Mouse (Mus musculus): ENCODE results near the gene Snurf. TPM values are rescaled to one million over a fixed set of nuclear protein-coding genes. Genes with fewer than 3 reads are reported as not detected.

Gene Snurf
- polyA plus RNA-seq, 1 experiment = not detected

DNA sequence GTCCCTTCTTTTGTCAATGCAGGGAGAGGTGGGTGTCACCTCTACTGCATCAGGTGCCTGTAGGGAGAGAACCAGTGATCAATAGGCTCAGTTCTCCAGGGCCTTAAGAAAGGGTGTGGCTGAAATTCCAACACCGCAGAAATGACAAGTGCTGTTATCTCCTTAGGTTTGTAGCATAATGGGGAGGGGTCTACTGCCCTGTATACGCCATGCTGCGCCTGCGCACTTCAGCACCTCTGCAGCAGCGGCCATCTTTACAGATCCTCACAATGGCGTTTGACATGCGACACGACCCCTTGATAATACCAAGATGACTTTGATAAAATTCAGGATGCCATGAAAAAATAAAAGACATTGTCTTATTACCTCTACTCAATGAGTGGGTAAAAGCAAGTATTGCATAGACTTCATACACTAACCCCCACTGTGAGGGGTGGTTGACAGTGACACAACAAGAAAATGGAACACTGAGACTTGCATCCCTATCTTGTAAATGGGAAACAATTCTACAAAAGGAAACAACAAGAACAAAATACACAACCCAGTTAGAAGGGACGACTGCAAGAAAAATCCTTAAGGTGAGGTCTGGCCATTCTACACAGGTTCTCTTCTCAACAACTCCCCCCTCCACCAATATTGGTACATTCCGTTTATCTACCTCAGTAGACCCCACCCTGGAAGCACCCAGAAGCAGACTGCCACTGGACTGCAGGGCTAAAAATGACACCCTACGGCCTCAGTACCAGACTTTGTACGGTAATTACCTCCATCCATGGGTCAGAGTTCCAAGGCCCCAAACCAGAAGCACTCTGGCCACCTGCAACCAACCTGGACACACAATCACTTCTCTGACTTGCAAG, 1.6 kb downstream of the Snurf start:
- no peak overlapping the region for H3K27ac ChIP-seq (ENCODE audit: control insufficient read depth, insufficient read depth, low read length)
- H3K4me1 ChIP-seq (replicated peaks; ENCODE audit: control insufficient read depth, insufficient read depth, low read length) = no peaks in the 10 kb centered on the region
- H3K27me3 ChIP-seq (ENCODE audit: control insufficient read depth, insufficient read depth, low read length) = no peaks in the 10 kb centered on the region
- whole genome bisulfite sequencing = 92% methylated on average over 12 of the region's 12 CpGs
- no peak for DNase-seq
- H3K4me3 ChIP-seq (ENCODE audit: control insufficient read depth, insufficient read depth, low read length) = no peak overlapping the region
- H3K36me3 ChIP-seq (ENCODE audit: control insufficient read depth, insufficient read depth, low read length) = no peaks in the 10 kb centered on the region
- TF ChIP-seq POLR2A (IDR thresholded peaks at IDR 0.05; ENCODE audit: control insufficient read depth, extremely low read depth, insufficient read depth, low read length, poor library complexity) = no peak
- no peak for TF ChIP-seq CTCF (IDR thresholded peaks at IDR 0.05; ENCODE audit: borderline replicate concordance, control insufficient read depth, extremely low read depth, insufficient read depth, low read length, poor library complexity)

DNA sequence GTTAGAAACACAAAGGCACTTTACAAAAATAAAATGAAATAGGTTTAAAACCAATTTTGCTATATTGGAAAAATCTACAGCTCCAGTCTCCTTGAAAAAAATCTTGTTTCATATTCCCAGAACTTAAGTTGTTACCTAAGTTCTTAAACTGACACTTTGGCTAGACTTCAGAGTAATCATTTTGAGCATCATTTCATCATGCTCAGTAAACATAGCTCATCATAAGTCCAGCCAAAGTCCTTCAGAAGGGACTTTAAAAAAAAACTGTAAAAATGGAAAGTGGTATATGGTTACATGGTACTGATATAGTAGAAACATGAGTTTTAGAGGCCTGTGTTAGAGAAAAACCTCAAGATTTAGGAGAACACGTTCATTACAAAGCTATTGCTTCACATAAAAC, 26.2 kb downstream of the Snurf start:
- Histone ChIP-seq H3K4me3 (ENCODE audit: control insufficient read depth, insufficient read depth, low read length) (no peak overlapping the region), H3K36me3 (ENCODE audit: control insufficient read depth, insufficient read depth, low read length) (no peaks in the 10 kb centered on the region), H3K27ac (ENCODE audit: control insufficient read depth, insufficient read depth, low read length) (no peak overlapping the region), H3K27me3 (ENCODE audit: control insufficient read depth, insufficient read depth, low read length) (no peaks in the 10 kb centered on the region), H3K4me1 (replicated peaks; ENCODE audit: control insufficient read depth, insufficient read depth, low read length) (no peaks in the 10 kb centered on the region)
- WGBS = 59% methylated on average over 1 of the region's 1 CpGs
- TF ChIP-seq POLR2A (IDR thresholded peaks at IDR 0.05; ENCODE audit: control insufficient read depth, extremely low read depth, insufficient read depth, low read length, poor library complexity) (no peak), CTCF (IDR thresholded peaks at IDR 0.05; ENCODE audit: borderline replicate concordance, control insufficient read depth, extremely low read depth, insufficient read depth, low read length, poor library complexity) (no peak)
- DNase-seq = no peak

Other genes with a start within 250 kb of the Snurf start
- 0.05 TPM in 2 replicates for gene Gm38393, start within 50 bp of the Snurf start, polyA plus RNA-seq (2012; rRNA removed)
- 5.2 and 7.3 TPM in 2 replicates for gene Snrpn, start 135.2 kb upstream of the Snurf start, polyA plus RNA-seq (2012; rRNA removed)

Data from thymus, adult 2 months (tissue).